Mouse (Mus musculus): ENCODE results near the gene 1700017B05Rik. TPM values are rescaled to one million over a fixed set of nuclear protein-coding genes. Genes with fewer than 3 reads are reported as not detected.
A peak's percentile ranks its signal among the peaks of the same experiment; 100 is the strongest.

1700017B05Rik gene
- polyA plus RNA-seq, 2 experiments, result 8.1 to 13.3 TPM

DNA sequence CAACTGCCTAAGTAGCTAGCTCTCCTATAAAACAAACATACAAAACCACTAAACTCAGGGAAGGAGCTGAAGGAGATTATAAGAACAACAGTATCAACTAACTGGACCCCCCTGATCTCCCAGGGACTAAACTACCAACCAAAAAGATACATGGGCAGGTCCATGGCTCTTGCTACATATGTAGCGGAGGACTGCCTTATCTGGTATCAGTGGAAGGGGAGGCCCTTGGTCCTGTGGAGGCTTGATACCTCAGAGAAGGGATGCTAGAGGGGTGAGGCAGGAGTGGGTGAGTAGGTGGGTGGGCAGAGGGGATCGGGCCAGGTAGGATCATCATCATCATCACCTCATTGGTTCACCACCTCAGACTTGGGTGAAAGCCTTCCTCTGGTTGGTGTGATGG lies 41.8 kb upstream of the 1700017B05Rik start:
- H3K9ac ChIP-seq (replicated peaks), result peak overlapping the region; percentile 34
- no peaks in the 10 kb centered on the region for H3K9me3 ChIP-seq (ENCODE audit: control insufficient read depth, low read length)
- 65% methylated on average over 2 of the region's 2 CpGs for WGBS (ENCODE audit: insufficient replicate concordance)
- no peaks in the 10 kb centered on the region for H3K36me3 ChIP-seq (replicated peaks; ENCODE audit: control insufficient read depth, insufficient read depth, low read depth)
- no peak overlapping the region for H3K4me3 ChIP-seq (ENCODE audit: insufficient read depth in 1 of 2, low read depth in 2 of 2, low read length in 2 of 2)
- peaks cover 53 to 62% of the 10 kb centered on the region in 2 experiments for H3K4me1 ChIP-seq (replicated peaks; ENCODE audit: control insufficient read depth in 2 of 2, insufficient read depth in 2 of 2, low read length in 1 of 2)
- peak overlapping the region; percentile 62 for H3K27ac ChIP-seq
- H3K4me2 ChIP-seq (ENCODE audit: low read depth), result peak overlapping the region; percentile 25
- TF ChIP-seq EP300 (IDR thresholded peaks at IDR 0.05; ENCODE audit: low read depth), result no peak
- TF ChIP-seq CTCF (IDR thresholded peaks at IDR 0.05; ENCODE audit: low read depth), result no peak
- no peaks in the 10 kb centered on the region for H3K27me3 ChIP-seq (ENCODE audit: control insufficient read depth, insufficient read depth, low read length)
- DNase-seq (ENCODE audit: low read depth in 3 of 3, low spot score in 3 of 3), result no peak
- ATAC-seq (ENCODE audit: insufficient read depth), result no peak

- ATAC-seq (ENCODE audit: insufficient read depth) (no peak), DNase-seq (ENCODE audit: low read depth in 3 of 3, low spot score in 3 of 3) (no peak)
- no peak overlapping the region for H3K4me2 ChIP-seq (ENCODE audit: low read depth)
- H3K9me3 ChIP-seq (ENCODE audit: control insufficient read depth, low read length), result no peaks in the 10 kb centered on the region
- H3K4me1 ChIP-seq (replicated peaks; ENCODE audit: control insufficient read depth in 2 of 2, insufficient read depth in 2 of 2, low read length in 1 of 2), result peaks cover 62 to 70% of the 10 kb centered on the region in 2 experiments
- H3K27ac ChIP-seq, result peak overlapping the region; percentile 62
- H3K9ac ChIP-seq (replicated peaks), result no peak overlapping the region
- no peaks in the 10 kb centered on the region for H3K36me3 ChIP-seq (replicated peaks; ENCODE audit: control insufficient read depth, insufficient read depth, low read depth)
- TF ChIP-seq EP300 (IDR thresholded peaks at IDR 0.05; ENCODE audit: low read depth) (no peak), CTCF (IDR thresholded peaks at IDR 0.05; ENCODE audit: low read depth) (no peak)
- no peak overlapping the region for H3K4me3 ChIP-seq (ENCODE audit: insufficient read depth in 1 of 2, low read depth in 2 of 2, low read length in 2 of 2)
- no peaks in the 10 kb centered on the region for H3K27me3 ChIP-seq (ENCODE audit: control insufficient read depth, insufficient read depth, low read length)
- 88% methylated on average over 1 of the region's 1 CpGs for WGBS (ENCODE audit: insufficient replicate concordance)
These were observed 40.9 kb upstream of the 1700017B05Rik start for GRCm38 (mm10) chr9:57303356-57303755.

DNA sequence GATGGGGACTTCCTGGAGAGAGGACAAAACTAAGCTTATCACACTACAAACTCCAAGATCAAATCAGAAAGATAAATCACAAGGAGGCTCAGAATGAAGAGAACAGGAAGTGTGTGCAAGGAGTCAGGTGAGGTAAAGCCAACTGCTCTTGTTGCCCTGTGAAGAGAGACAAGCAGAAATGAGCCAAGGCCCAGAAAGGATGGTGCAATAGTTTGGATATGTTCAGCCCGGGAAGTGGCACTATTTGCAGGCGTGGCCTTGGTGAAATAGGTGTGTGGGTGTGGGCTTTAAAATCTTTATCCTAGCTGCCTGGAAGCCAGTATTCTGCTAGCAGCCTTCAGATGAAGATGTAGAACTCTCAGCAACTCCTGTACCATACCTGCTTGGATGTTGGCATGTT lies 38.4 kb upstream of the 1700017B05Rik start:
- H3K27ac ChIP-seq, result peak overlapping the region; percentile 89
- TF ChIP-seq CTCF (IDR thresholded peaks at IDR 0.05; ENCODE audit: low read depth) (no peak), EP300 (IDR thresholded peaks at IDR 0.05; ENCODE audit: low read depth) (no peak)
- H3K9me3 ChIP-seq (ENCODE audit: control insufficient read depth, low read length), result no peaks in the 10 kb centered on the region
- H3K9ac ChIP-seq (replicated peaks), result peak overlapping the region; percentile 41
- no peak overlapping the region for H3K4me3 ChIP-seq (ENCODE audit: insufficient read depth in 1 of 2, low read depth in 2 of 2, low read length in 2 of 2)
- DNase-seq (ENCODE audit: low read depth in 3 of 3, low spot score in 3 of 3), result no peak
- H3K4me2 ChIP-seq (ENCODE audit: low read depth), result peak overlapping the region; percentile 80
- 57% methylated on average over 2 of the region's 2 CpGs for WGBS (ENCODE audit: insufficient replicate concordance)
- ATAC-seq (ENCODE audit: insufficient read depth), result no peak
- peaks cover 73 to 87% of the 10 kb centered on the region in 2 experiments for H3K4me1 ChIP-seq (replicated peaks; ENCODE audit: control insufficient read depth in 2 of 2, insufficient read depth in 2 of 2, low read length in 1 of 2)
- no peaks in the 10 kb centered on the region for H3K36me3 ChIP-seq (replicated peaks; ENCODE audit: control insufficient read depth, insufficient read depth, low read depth)
- H3K27me3 ChIP-seq (ENCODE audit: control insufficient read depth, insufficient read depth, low read length), result no peaks in the 10 kb centered on the region

GRCm38 (mm10) chr9:57299790-57300477 lies 37.5 kb upstream of the 1700017B05Rik start:
- peaks cover 73 to 84% of the 10 kb centered on the region in 2 experiments for H3K4me1 ChIP-seq (replicated peaks; ENCODE audit: control insufficient read depth in 2 of 2, insufficient read depth in 2 of 2, low read length in 1 of 2)
- peak overlapping the region; percentile 96 for H3K27ac ChIP-seq
- peak; percentile 98 for ATAC-seq (ENCODE audit: insufficient read depth)
- no peaks in the 10 kb centered on the region for H3K36me3 ChIP-seq (replicated peaks; ENCODE audit: control insufficient read depth, insufficient read depth, low read depth)
- WGBS (ENCODE audit: insufficient replicate concordance), result 46% methylated on average over 6 of the region's 6 CpGs
- TF ChIP-seq EP300 (IDR thresholded peaks at IDR 0.05; ENCODE audit: low read depth), result peak; percentile 98
- TF ChIP-seq CTCF (IDR thresholded peaks at IDR 0.05; ENCODE audit: low read depth), result no peak
- peak overlapping the region; percentile 87 for H3K9ac ChIP-seq (replicated peaks)
- peak; percentile 96 to 98 (median 97) for DNase-seq (ENCODE audit: low read depth in 3 of 3, low spot score in 3 of 3)
- peak overlapping the region; percentile 80 for H3K4me2 ChIP-seq (ENCODE audit: low read depth)
- H3K4me3 ChIP-seq (ENCODE audit: insufficient read depth in 1 of 2, low read depth in 2 of 2, low read length in 2 of 2), result peak overlapping the region in 1 of 2 experiments; percentile 57; a peak in 3 of 4 replicates
- no peaks in the 10 kb centered on the region for H3K27me3 ChIP-seq (ENCODE audit: control insufficient read depth, insufficient read depth, low read length)
- no peaks in the 10 kb centered on the region for H3K9me3 ChIP-seq (ENCODE audit: control insufficient read depth, low read length)

DNA sequence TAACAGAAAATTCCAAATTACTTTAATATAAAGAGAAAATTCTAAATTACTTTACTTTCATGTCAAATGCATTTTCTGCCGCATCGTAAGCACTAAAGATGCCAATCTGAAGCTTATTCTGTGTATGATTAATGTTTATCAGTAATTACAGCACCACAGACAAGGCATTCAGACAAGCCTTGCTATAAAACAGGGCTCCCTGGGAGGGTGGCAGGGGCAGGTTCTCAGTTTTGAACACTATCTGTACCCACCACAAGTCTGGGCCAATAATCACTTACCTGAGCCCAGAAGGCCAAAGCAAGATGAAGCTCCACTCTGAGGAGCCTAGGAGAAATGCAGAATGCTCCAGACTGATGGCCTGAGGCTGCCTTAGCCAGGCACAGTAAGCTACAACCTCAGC lies 35.5 kb upstream of the 1700017B05Rik start:
- Histone ChIP-seq H3K27ac (peak overlapping the region; percentile 96), H3K4me2 (ENCODE audit: low read depth) (peak overlapping the region; percentile 80), H3K9ac (replicated peaks) (peak overlapping the region; percentile 87), H3K4me1 (replicated peaks; ENCODE audit: control insufficient read depth in 2 of 2, insufficient read depth in 2 of 2, low read length in 1 of 2) (peaks cover 60 to 66% of the 10 kb centered on the region in 2 experiments), H3K4me3 (ENCODE audit: insufficient read depth in 1 of 2, low read depth in 2 of 2, low read length in 2 of 2) (peak overlapping the region; percentile 57 to 60), H3K36me3 (replicated peaks; ENCODE audit: control insufficient read depth, insufficient read depth, low read depth) (no peaks in the 10 kb centered on the region), H3K9me3 (ENCODE audit: control insufficient read depth, low read length) (no peaks in the 10 kb centered on the region), H3K27me3 (ENCODE audit: control insufficient read depth, insufficient read depth, low read length) (no peaks in the 10 kb centered on the region)
- no peak for ATAC-seq (ENCODE audit: insufficient read depth)
- TF ChIP-seq CTCF (IDR thresholded peaks at IDR 0.05; ENCODE audit: low read depth), result peak; percentile 27; the same call in 1 of the 2 replicates
- TF ChIP-seq EP300 (IDR thresholded peaks at IDR 0.05; ENCODE audit: low read depth), result peak; percentile 51; the same call in 1 of the 2 replicates
- 49% methylated on average over 2 of the region's 2 CpGs for WGBS (ENCODE audit: insufficient replicate concordance)
- DNase-seq (ENCODE audit: low read depth in 3 of 3, low spot score in 3 of 3), result peak in 2 of 3 experiments; percentile 50 to 53

Measured in liver, embryonic 14.5 days (tissue).